In the genomic region with DNA sequence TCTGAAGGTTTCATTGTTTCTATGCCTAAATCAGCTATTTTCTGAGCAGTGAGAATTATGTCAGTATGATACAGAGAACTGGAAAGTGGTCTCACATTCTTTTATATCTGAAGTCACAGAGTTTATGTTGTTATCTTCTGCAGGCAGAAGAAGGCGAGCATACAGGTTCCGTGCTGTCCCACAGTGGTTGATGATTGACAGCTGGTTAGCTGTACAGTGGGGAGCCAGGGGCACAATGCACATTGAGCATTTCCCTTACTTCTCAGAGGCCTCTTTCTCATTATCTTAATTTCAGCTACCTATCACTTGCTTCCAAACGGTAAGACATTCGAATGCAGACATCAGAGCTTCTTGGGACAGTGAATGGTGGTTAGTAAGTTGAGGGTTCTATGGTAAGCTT, we compare ENCODE assay signal across 14 mouse cellular contexts.
"Had no signal": no experiment of that assay in that cellular context is flagged by ENCODE, and none has a peak within 500 bp of the region (broad histone marks: within the 10 kb centered on the region; RNA-seq: fewer than 3 reads in every experiment).

No protein-coding gene starts in this region.

- H3K4me3 ChIP-seq: limb, embryonic 15.5 days; megakaryocyte, embryonic 14.5 days had no signal

- H3K4me2 ChIP-seq: limb, embryonic 15.5 days; lung, embryonic 14.5 days had no signal

- H3K36me3 ChIP-seq: limb, embryonic 15.5 days had no signal

- H3K27ac ChIP-seq: limb, embryonic 15.5 days; stomach, postnatal 0 days had no signal

- H3K9me3 ChIP-seq: limb, embryonic 15.5 days; megakaryocyte, embryonic 14.5 days had no signal

- DNase-seq: kidney, adult 8-10 months; kidney, postnatal 25 days; layer of hippocampus, postnatal 36 days; lung, embryonic 14.5 days; lung, postnatal 10 days; lung, postnatal 4 days; midbrain, embryonic 14.5 days; right cerebral cortex, postnatal 14 days; thymus, postnatal 4 days had no signal

- ATAC-seq: inflammation-experienced regulatory T-cells, adult 6 months; intestine, postnatal 0 days had no signal

- H3K9ac ChIP-seq: limb, embryonic 15.5 days; lung, embryonic 14.5 days had no signal

- H3K4me1 ChIP-seq: limb, embryonic 15.5 days had no signal

- H3K27me3 ChIP-seq: limb, embryonic 15.5 days; megakaryocyte, embryonic 14.5 days had no signal
